Mouse (Mus musculus) lung, embryonic 16.5 days (tissue): ENCODE measurements around the gene Ptafr. TPM values are rescaled to one million over a fixed set of nuclear protein-coding genes. Genes with fewer than 3 reads are reported as not detected.

Experiments used
- ATAC-seq: fragments of 200-750 bp; cut with Nextera tagmentation; 2 replicates; pipeline ENCODE4 v1.8.0; 2017; ENCODE audit warnings: low read depth, mild to moderate bottlenecking, moderate library complexity
- H3K27ac ChIP-seq: fragments of 300-500 bp; sonication (generic); 2 replicates; pipeline ENCODE4 v1.5.1; 2014; ENCODE audit warnings: mild to moderate bottlenecking, control low read depth, low read length
- H3K27me3 ChIP-seq: fragments of 300-500 bp; sonication (generic); 2 replicates; pipeline ENCODE4 v1.6.1; 2014; ENCODE audit warnings: low read depth, low read length, mixed read lengths; ENCODE audit not compliant: control insufficient read depth, insufficient read depth
- H3K36me3 ChIP-seq: fragments of 300-500 bp; sonication (generic); 2 replicates; pipeline ENCODE4 v1.6.1; 2014; ENCODE audit warnings: low read length; ENCODE audit not compliant: control insufficient read depth, insufficient read depth
- H3K4me1 ChIP-seq: fragments of 300-500 bp; sonication (generic); replicated peaks from 2 replicates; pipeline ENCODE4 v1.6.1; 2014; ENCODE audit warnings: low read length, mixed read lengths; ENCODE audit not compliant: control insufficient read depth, insufficient read depth
- H3K4me2 ChIP-seq: fragments of 300-500 bp; sonication (generic); 2 replicates; pipeline ENCODE4 v1.6.1; 2014; ENCODE audit warnings: low read depth, low read length, control low read depth
- H3K4me3 ChIP-seq: fragments of 300-500 bp; sonication (generic); 2 replicates; pipeline ENCODE4 v1.5.1; 2014; ENCODE audit warnings: mild to moderate bottlenecking, low read length, control low read depth
- H3K9ac ChIP-seq: fragments of 300-500 bp; sonication (generic); 2 replicates; pipeline ENCODE4 v1.6.1; 2014; ENCODE audit warnings: low read length, control low read depth
- H3K9me3 ChIP-seq: fragments of 300-500 bp; sonication (generic); 2 replicates; pipeline ENCODE4 v1.6.1; 2016; ENCODE audit warnings: low read length; ENCODE audit not compliant: control insufficient read depth
- WGBS: fragments of 180-500 bp; shearing (Covaris S2); extraction: QIAGEN DNeasy Blood & Tissue Kit; methylation state at CpG from one replicate; pipeline ENCODE4 v1.1.7; 2014; 5-methylcytosine and 5-hydroxymethylcytosine counted together
- polyA plus RNA-seq: library from polyadenylated mRNA; unstranded; fragments of >200 nt; fragmentation: Nextera tagmentation; extraction: Ambion mirVana; gene quantifications from 2 replicates; pipeline ENCODE4 v1.2.1, GENCODE M21; 2015

The Ptafr gene
- polyA plus RNA-seq, 1 experiment from 2014 or later: 1.2 TPM

- WGBS: 80% methylated on average over 4 of the region's 4 CpGs
- Histone ChIP-seq H3K9ac (no peak overlapping the region), H3K27me3 (no peaks in the 10 kb centered on the region), H3K36me3 (peaks cover 13% of the 10 kb centered on the region), H3K4me2 (no peak overlapping the region), H3K4me3 (no peak overlapping the region), H3K4me1 (peaks cover 18% of the 10 kb centered on the region), H3K27ac (no peak overlapping the region), H3K9me3 (no peaks in the 10 kb centered on the region)
- ATAC-seq: no peak
Measured at GRCm38 (mm10) chr4:132529344-132529743, 34.5 kb upstream of the Ptafr start.

GRCm38 (mm10) chr4:132530033-132530804 is 33.6 kb upstream of the Ptafr start:
- Histone ChIP-seq H3K4me3 (no peak overlapping the region), H3K4me2 (no peak overlapping the region), H3K27me3 (no peaks in the 10 kb centered on the region), H3K9me3 (no peaks in the 10 kb centered on the region), H3K36me3 (peaks cover 13% of the 10 kb centered on the region), H3K9ac (no peak overlapping the region), H3K27ac (no peak overlapping the region), H3K4me1 (peaks cover 18% of the 10 kb centered on the region)
- no peak for ATAC-seq
- 85% methylated on average over 20 of the region's 20 CpGs for WGBS

GRCm38 (mm10) chr4:132532496-132532895 is 31.4 kb upstream of the Ptafr start:
- peak overlapping the region; percentile 86 for H3K27ac ChIP-seq
- WGBS: under 1% methylated on average over 5 of the region's 5 CpGs

GRCm38 (mm10) chr4:132532981-132533916 is 30.6 kb upstream of the Ptafr start, which contains the start of gene Atpif1:
TSS of gene Atpif1 (minus strand) at chr4:132533659.
- no peaks in the 10 kb centered on the region for H3K9me3 ChIP-seq
- peak within 1 kb of the TSS; percentile 75 for H3K9ac ChIP-seq
- WGBS: under 1% methylated on average over 63 of the region's 63 CpGs
- H3K36me3 ChIP-seq: peaks cover 13% of the 10 kb centered on the region
- H3K27ac ChIP-seq: peak within 1 kb of the TSS; percentile 86
- H3K4me2 ChIP-seq: peak within 1 kb of the TSS; percentile 92
- H3K4me3 ChIP-seq: peak within 1 kb of the TSS; percentile 76
- no peaks in the 10 kb centered on the region for H3K27me3 ChIP-seq
- peak; percentile 91 for ATAC-seq
- peaks cover 30% of the 10 kb centered on the region for H3K4me1 ChIP-seq

More at GRCm38 (mm10) chr4:132532496-132532895, 31.4 kb upstream of the Ptafr start:
- Histone ChIP-seq H3K27me3 (no peaks in the 10 kb centered on the region), H3K9me3 (no peaks in the 10 kb centered on the region), H3K9ac (peak overlapping the region; percentile 75), H3K4me2 (peak overlapping the region; percentile 92), H3K36me3 (peaks cover 13% of the 10 kb centered on the region), H3K4me3 (peak overlapping the region; percentile 76), H3K4me1 (peaks cover 30% of the 10 kb centered on the region)
- ATAC-seq: peak; percentile 4; the same call in 1 of the 2 replicates

GRCm38 (mm10) chr4:132535406-132536121 is 28.3 kb upstream of the Ptafr start, which contains the start of gene Dnajc8:
TSS of gene Dnajc8 (plus strand) at chr4:132535550.
- peak within 1 kb of the TSS; percentile 67 for H3K27ac ChIP-seq
- H3K4me1 ChIP-seq: peaks cover 30% of the 10 kb centered on the region
- H3K27me3 ChIP-seq: no peaks in the 10 kb centered on the region
- peak; percentile 84 for ATAC-seq
- H3K9me3 ChIP-seq: no peaks in the 10 kb centered on the region
- WGBS: under 1% methylated on average over 58 of the region's 60 CpGs
- H3K36me3 ChIP-seq: peaks cover 4% of the 10 kb centered on the region; the same call in 1 of the 2 replicates
- H3K9ac ChIP-seq: peak within 1 kb of the TSS; percentile 93
- peak within 1 kb of the TSS; percentile 93 for H3K4me3 ChIP-seq
- H3K4me2 ChIP-seq: peak within 1 kb of the TSS; percentile 87

GRCm38 (mm10) chr4:132539481-132539880 is 24.4 kb upstream of the Ptafr start:
- H3K9ac ChIP-seq: no peak overlapping the region
- no peak overlapping the region for H3K4me2 ChIP-seq
- H3K9me3 ChIP-seq: no peaks in the 10 kb centered on the region
- H3K36me3 ChIP-seq: peaks cover 24% of the 10 kb centered on the region
- no peak for ATAC-seq
- no peak overlapping the region for H3K4me3 ChIP-seq
- peaks cover 19% of the 10 kb centered on the region for H3K4me1 ChIP-seq
- WGBS: 97% methylated on average over 5 of the region's 5 CpGs
- H3K27ac ChIP-seq: no peak overlapping the region
- H3K27me3 ChIP-seq: no peaks in the 10 kb centered on the region

- ATAC-seq: no peak
- Histone ChIP-seq H3K4me2 (no peak overlapping the region), H3K36me3 (peaks cover 33% of the 10 kb centered on the region)
Measured at GRCm38 (mm10) chr4:132541413-132541812, 22.5 kb upstream of the Ptafr start.

GRCm38 (mm10) chr4:132542724-132543123 is 21.1 kb upstream of the Ptafr start:
- Histone ChIP-seq H3K9me3 (no peaks in the 10 kb centered on the region), H3K4me2 (no peak overlapping the region), H3K27ac (no peak overlapping the region), H3K4me3 (no peak overlapping the region), H3K27me3 (no peaks in the 10 kb centered on the region), H3K4me1 (no peaks in the 10 kb centered on the region), H3K36me3 (peaks cover 41% of the 10 kb centered on the region), H3K9ac (no peak overlapping the region)
- 47% methylated on average over 1 of the region's 1 CpGs for WGBS
- ATAC-seq: no peak

More at GRCm38 (mm10) chr4:132541413-132541812, 22.5 kb upstream of the Ptafr start:
- WGBS: 77% methylated on average over 4 of the region's 4 CpGs
- Histone ChIP-seq H3K4me3 (no peak overlapping the region), H3K9me3 (no peaks in the 10 kb centered on the region), H3K9ac (no peak overlapping the region), H3K4me1 (peaks cover 10% of the 10 kb centered on the region), H3K27ac (no peak overlapping the region), H3K27me3 (no peaks in the 10 kb centered on the region)
